Mouse (Mus musculus): ENCODE data around the gene Selenom. TPM values are rescaled to one million over a fixed set of nuclear protein-coding genes. Genes with fewer than 3 reads are reported as not detected.

Selenom gene
- polyA plus RNA-seq, 1 experiment: 243 TPM

GRCm38 (mm10) chr11:3543001-3543400 is 28.5 kb downstream of the Selenom start:
- Histone ChIP-seq H3K4me1 (ENCODE audit: control insufficient read depth, insufficient read depth, low read length) (no peaks in the 10 kb centered on the region), H3K27ac (ENCODE audit: insufficient read depth, low read length) (no peak overlapping the region), H3K4me3 (ENCODE audit: insufficient read depth, low read length) (no peak overlapping the region)
- TF ChIP-seq POLR2A (IDR thresholded peaks at IDR 0.05; ENCODE audit: extremely low read depth, insufficient read depth, low read length): no peak
- TF ChIP-seq CTCF (IDR thresholded peaks at IDR 0.05; ENCODE audit: extremely low read depth, insufficient read depth, low read length): no peak

GRCm38 (mm10) chr11:3544409-3544808 is 29.9 kb downstream of the Selenom start:
- no peak overlapping the region for H3K27ac ChIP-seq (ENCODE audit: insufficient read depth, low read length)
- no peak overlapping the region for H3K4me3 ChIP-seq (ENCODE audit: insufficient read depth, low read length)
- H3K4me1 ChIP-seq (ENCODE audit: control insufficient read depth, insufficient read depth, low read length): no peaks in the 10 kb centered on the region
- no peak for TF ChIP-seq CTCF (IDR thresholded peaks at IDR 0.05; ENCODE audit: extremely low read depth, insufficient read depth, low read length)
- TF ChIP-seq POLR2A (IDR thresholded peaks at IDR 0.05; ENCODE audit: extremely low read depth, insufficient read depth, low read length): no peak

GRCm38 (mm10) chr11:3545531-3546241 is 31.2 kb downstream of the Selenom start:
- H3K4me1 ChIP-seq (ENCODE audit: control insufficient read depth, insufficient read depth, low read length): no peaks in the 10 kb centered on the region
- no peak overlapping the region for H3K4me3 ChIP-seq (ENCODE audit: insufficient read depth, low read length)
- no peak overlapping the region for H3K27ac ChIP-seq (ENCODE audit: insufficient read depth, low read length)
- no peak for TF ChIP-seq POLR2A (IDR thresholded peaks at IDR 0.05; ENCODE audit: extremely low read depth, insufficient read depth, low read length)
- no peak for TF ChIP-seq CTCF (IDR thresholded peaks at IDR 0.05; ENCODE audit: extremely low read depth, insufficient read depth, low read length)

- H3K27ac ChIP-seq (ENCODE audit: insufficient read depth, low read length): no peak overlapping the region
- TF ChIP-seq CTCF (IDR thresholded peaks at IDR 0.05; ENCODE audit: extremely low read depth, insufficient read depth, low read length) (no peak), POLR2A (IDR thresholded peaks at IDR 0.05; ENCODE audit: extremely low read depth, insufficient read depth, low read length) (no peak)
- H3K4me1 ChIP-seq (ENCODE audit: control insufficient read depth, insufficient read depth, low read length): no peaks in the 10 kb centered on the region
- no peak overlapping the region for H3K4me3 ChIP-seq (ENCODE audit: insufficient read depth, low read length)
These were observed 31.7 kb downstream of the Selenom start for GRCm38 (mm10) chr11:3546242-3546562.

- H3K27ac ChIP-seq (ENCODE audit: insufficient read depth, low read length): no peak overlapping the region
- TF ChIP-seq POLR2A (IDR thresholded peaks at IDR 0.05; ENCODE audit: extremely low read depth, insufficient read depth, low read length) (no peak), CTCF (IDR thresholded peaks at IDR 0.05; ENCODE audit: extremely low read depth, insufficient read depth, low read length) (no peak)
- no peak overlapping the region for H3K4me3 ChIP-seq (ENCODE audit: insufficient read depth, low read length)
These were observed 32.6 kb downstream of the Selenom start for GRCm38 (mm10) chr11:3547047-3547446.

GRCm38 (mm10) chr11:3547969-3548368 is 33.5 kb downstream of the Selenom start:
- H3K27ac ChIP-seq (ENCODE audit: insufficient read depth, low read length): no peak overlapping the region
- TF ChIP-seq CTCF (IDR thresholded peaks at IDR 0.05; ENCODE audit: extremely low read depth, insufficient read depth, low read length) (no peak), POLR2A (IDR thresholded peaks at IDR 0.05; ENCODE audit: extremely low read depth, insufficient read depth, low read length) (no peak)
- H3K4me1 ChIP-seq (ENCODE audit: control insufficient read depth, insufficient read depth, low read length): no peaks in the 10 kb centered on the region
- no peak overlapping the region for H3K4me3 ChIP-seq (ENCODE audit: insufficient read depth, low read length)

More at GRCm38 (mm10) chr11:3547047-3547446, 32.6 kb downstream of the Selenom start:
- H3K4me1 ChIP-seq (ENCODE audit: control insufficient read depth, insufficient read depth, low read length): no peaks in the 10 kb centered on the region

- Histone ChIP-seq H3K4me1 (ENCODE audit: control insufficient read depth, insufficient read depth, low read length) (no peaks in the 10 kb centered on the region), H3K27ac (ENCODE audit: insufficient read depth, low read length) (no peak overlapping the region), H3K4me3 (ENCODE audit: insufficient read depth, low read length) (no peak overlapping the region)
- TF ChIP-seq POLR2A (IDR thresholded peaks at IDR 0.05; ENCODE audit: extremely low read depth, insufficient read depth, low read length) (no peak), CTCF (IDR thresholded peaks at IDR 0.05; ENCODE audit: extremely low read depth, insufficient read depth, low read length) (no peak)
These were observed 34.2 kb downstream of the Selenom start for GRCm38 (mm10) chr11:3548564-3549295.

- TF ChIP-seq CTCF (IDR thresholded peaks at IDR 0.05; ENCODE audit: extremely low read depth, insufficient read depth, low read length) (no peak), POLR2A (IDR thresholded peaks at IDR 0.05; ENCODE audit: extremely low read depth, insufficient read depth, low read length) (no peak)
- Histone ChIP-seq H3K27ac (ENCODE audit: insufficient read depth, low read length) (no peak overlapping the region), H3K4me3 (ENCODE audit: insufficient read depth, low read length) (no peak overlapping the region), H3K4me1 (ENCODE audit: control insufficient read depth, insufficient read depth, low read length) (no peaks in the 10 kb centered on the region)
These were observed 35.3 kb downstream of the Selenom start for GRCm38 (mm10) chr11:3549791-3550190.

GRCm38 (mm10) chr11:3554976-3555375 is 40.5 kb downstream of the Selenom start:
- no peak overlapping the region for H3K4me3 ChIP-seq (ENCODE audit: insufficient read depth, low read length)
- H3K4me1 ChIP-seq (ENCODE audit: control insufficient read depth, insufficient read depth, low read length): no peaks in the 10 kb centered on the region
- TF ChIP-seq CTCF (IDR thresholded peaks at IDR 0.05; ENCODE audit: extremely low read depth, insufficient read depth, low read length): no peak
- no peak for TF ChIP-seq POLR2A (IDR thresholded peaks at IDR 0.05; ENCODE audit: extremely low read depth, insufficient read depth, low read length)
- no peak overlapping the region for H3K27ac ChIP-seq (ENCODE audit: insufficient read depth, low read length)

GRCm38 (mm10) chr11:3557852-3558251 is 43.4 kb downstream of the Selenom start:
- Histone ChIP-seq H3K27ac (ENCODE audit: insufficient read depth, low read length) (no peak overlapping the region), H3K4me3 (ENCODE audit: insufficient read depth, low read length) (no peak overlapping the region), H3K4me1 (ENCODE audit: control insufficient read depth, insufficient read depth, low read length) (no peaks in the 10 kb centered on the region)
- TF ChIP-seq CTCF (IDR thresholded peaks at IDR 0.05; ENCODE audit: extremely low read depth, insufficient read depth, low read length) (no peak), POLR2A (IDR thresholded peaks at IDR 0.05; ENCODE audit: extremely low read depth, insufficient read depth, low read length) (no peak)
